Mouse (Mus musculus) midbrain, postnatal 0 days (tissue): Measurements from ENCODE around the gene Utp4. TPM values are rescaled to one million over a fixed set of nuclear protein-coding genes. Genes with fewer than 3 reads are reported as not detected.
A peak's percentile ranks its signal among the peaks of the same experiment; 100 is the strongest.
"Not testable (repeated sequence)": the region's sequence is repeated elsewhere in the genome, so short reads cannot be mapped to it uniquely, and the experiment has no call there.

Experiments used
- ATAC-seq: fragments of 200-750 bp; cut with Nextera tagmentation; 2 replicates; pipeline ENCODE4 v1.8.0; 2017; ENCODE audit warnings: moderate number of reproducible peaks, mild to moderate bottlenecking, moderate TSS enrichment, moderate library complexity; ENCODE audit not compliant: low FRiP score
- DNase-seq: peaks from one replicate; pipeline ENCODE4 v3.0.0-alpha.2; 2015; ENCODE audit warnings: low spot score
- H3K27ac ChIP-seq: fragments of 300-500 bp; sonication (generic); 2 replicates; pipeline ENCODE4 v1.5.1; 2014; ENCODE audit warnings: low read depth, mild to moderate bottlenecking, low read length, mixed read lengths
- H3K27me3 ChIP-seq: fragments of 300-500 bp; sonication (generic); 2 replicates; pipeline ENCODE4 v1.6.1; 2014; ENCODE audit warnings: low read length, control low read depth, mixed read lengths; ENCODE audit not compliant: insufficient read depth
- H3K36me3 ChIP-seq: fragments of 300-500 bp; sonication (generic); 2 replicates; pipeline ENCODE4 v1.6.1; 2014; ENCODE audit warnings: low read length, control low read depth, mixed read lengths; ENCODE audit not compliant: insufficient read depth
- H3K4me1 ChIP-seq: fragments of 300-500 bp; sonication (generic); 2 replicates; pipeline ENCODE4 v1.6.1; 2014; ENCODE audit warnings: mild to moderate bottlenecking, control low read depth, antibody characterized with exemption, low read length, mixed read lengths; ENCODE audit not compliant: insufficient read depth
- H3K4me2 ChIP-seq: fragments of 300-500 bp; sonication (generic); 2 replicates; pipeline ENCODE4 v1.6.1; 2014; ENCODE audit warnings: low read depth, mild to moderate bottlenecking, low read length, mixed read lengths; ENCODE audit not compliant: poor library complexity, severe bottlenecking
- H3K4me3 ChIP-seq: fragments of 300-500 bp; sonication (generic); 2 replicates; pipeline ENCODE4 v1.5.1; 2014; ENCODE audit warnings: low read depth, mild to moderate bottlenecking, low read length, moderate library complexity
- H3K9ac ChIP-seq: fragments of 300-500 bp; sonication (generic); replicated peaks from 2 replicates; pipeline ENCODE4 v1.6.1; 2014; ENCODE audit warnings: mild to moderate bottlenecking, low read length, moderate library complexity, mixed read lengths; ENCODE audit not compliant: poor library complexity, severe bottlenecking
- H3K9me3 ChIP-seq: fragments of 300-500 bp; sonication (generic); 2 replicates; pipeline ENCODE4 v1.6.1; 2016; ENCODE audit warnings: low read length, control low read depth
- CTCF ChIP-seq: IDR thresholded peaks from 2 replicates; pipeline ENCODE4 v1.5.1; 2016; ENCODE audit warnings: antibody characterized with exemption, mild to moderate bottlenecking
- WGBS: fragments of 180-500 bp; shearing (Covaris S2); extraction: QIAGEN DNeasy Blood & Tissue Kit; methylation state at CpG from one replicate; pipeline ENCODE4 v1.1.7; 2014; 5-methylcytosine and 5-hydroxymethylcytosine counted together
- polyA plus RNA-seq: library from polyadenylated mRNA; unstranded; fragments of >200 nt; fragmentation: Nextera tagmentation; extraction: Ambion mirVana; gene quantifications from 2 replicates; pipeline ENCODE4 v1.2.1, GENCODE M21; 2015
- total RNA-seq: library from RNA; depleted of rRNA; stranded (reverse); fragments of >200 nt; gene quantifications from 2 replicates; pipeline ENCODE4 v1.2.3, GENCODE M21; 2014

The Utp4 gene
- total and polyA plus RNA-seq, 2 experiments from 2014 or later = 23.7 to 28.0 TPM

DNA sequence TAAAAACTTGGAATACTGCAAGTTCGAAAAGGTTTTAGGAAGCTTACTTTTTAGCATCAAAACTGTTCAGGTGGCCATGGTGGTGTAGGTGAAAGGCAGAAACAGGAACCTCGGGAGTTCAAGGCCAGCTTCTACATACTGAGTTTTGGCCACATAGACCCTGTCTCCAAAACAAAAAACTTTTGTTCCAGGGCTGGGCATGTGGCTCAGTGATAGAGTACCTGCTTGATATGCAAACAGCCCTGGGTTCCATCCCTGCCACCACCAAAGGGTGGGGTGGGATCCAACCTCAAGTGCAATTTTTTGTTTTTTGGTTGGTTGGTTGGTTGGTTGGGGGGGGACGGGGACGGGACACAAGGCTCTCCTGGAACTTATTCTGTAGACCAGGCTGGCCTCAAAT lies 32.0 kb downstream of the Utp4 start:
- TF ChIP-seq CTCF = no peak
- Histone ChIP-seq H3K4me2 (no peak overlapping the region), H3K4me3 (no peak overlapping the region), H3K9ac (no peak overlapping the region), H3K27me3 (no peaks in the 10 kb centered on the region), H3K27ac (no peak overlapping the region), H3K9me3 (no peaks in the 10 kb centered on the region), H3K4me1 (no peaks in the 10 kb centered on the region), H3K36me3 (peaks cover 7% of the 10 kb centered on the region; the same call in 1 of the 2 replicates)
- DNase-seq = no peak
- WGBS = 92% methylated on average over 4 of the region's 4 CpGs
- no peak for ATAC-seq

DNA sequence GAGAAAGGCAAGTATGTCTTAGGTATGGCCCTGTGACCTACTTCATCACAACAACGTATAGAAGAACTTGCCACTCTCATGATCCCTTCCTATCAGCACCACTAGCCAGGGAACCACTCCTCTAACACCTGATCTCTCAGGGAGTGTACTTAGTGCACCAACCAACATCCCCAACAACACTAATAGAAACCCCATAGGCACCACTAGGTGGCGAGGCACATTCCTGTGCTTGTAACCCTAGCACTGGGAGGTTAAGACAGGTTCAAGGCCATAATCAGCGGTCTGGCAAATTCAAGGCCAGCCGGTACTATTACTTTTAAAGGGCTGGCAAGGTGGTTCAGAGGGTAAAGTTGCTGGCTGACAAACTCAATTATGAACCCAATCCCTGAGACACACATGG lies 33.8 kb downstream of the Utp4 start:
- Histone ChIP-seq H3K9ac (no peak overlapping the region), H3K27ac (no peak overlapping the region), H3K36me3 (peaks cover 7% of the 10 kb centered on the region; the same call in 1 of the 2 replicates), H3K4me3 (no peak overlapping the region), H3K4me2 (no peak overlapping the region), H3K9me3 (no peaks in the 10 kb centered on the region), H3K27me3 (no peaks in the 10 kb centered on the region), H3K4me1 (no peaks in the 10 kb centered on the region)
- WGBS = 55% methylated on average over 4 of the region's 4 CpGs
- ATAC-seq = no peak
- DNase-seq = no peak
- peak; percentile 52 for TF ChIP-seq CTCF

- not testable (repeated sequence) for ATAC-seq, H3K9me3 ChIP-seq, H3K9ac ChIP-seq, H3K36me3 ChIP-seq, H3K4me3 ChIP-seq, DNase-seq, H3K27ac ChIP-seq, H3K4me2 ChIP-seq, H3K27me3 ChIP-seq, H3K4me1 ChIP-seq
- WGBS = 92% methylated on average over 10 of the region's 11 CpGs
These were observed 34.7 kb downstream of the Utp4 start for GRCm38 (mm10) chr8:106928182-106928581.

- Histone ChIP-seq H3K27me3 (no peaks in the 10 kb centered on the region), H3K9me3 (no peaks in the 10 kb centered on the region), H3K36me3 (no peaks in the 10 kb centered on the region), H3K9ac (no peak overlapping the region), H3K4me2 (no peak overlapping the region), H3K27ac (no peak overlapping the region), H3K4me1 (no peaks in the 10 kb centered on the region), H3K4me3 (no peak overlapping the region)
- no peak for TF ChIP-seq CTCF
- ATAC-seq (no peak), DNase-seq (peak; percentile 11)
- WGBS = 60% methylated on average over 6 of the region's 6 CpGs
These were observed 35.9 kb downstream of the Utp4 start for GRCm38 (mm10) chr8:106929155-106929913.

GRCm38 (mm10) chr8:106929921-106930320 lies 36.5 kb downstream of the Utp4 start:
- Histone ChIP-seq H3K4me1 (no peaks in the 10 kb centered on the region), H3K27me3 (no peaks in the 10 kb centered on the region), H3K9me3 (no peaks in the 10 kb centered on the region), H3K4me2 (no peak overlapping the region), H3K36me3 (no peaks in the 10 kb centered on the region), H3K27ac (no peak overlapping the region), H3K9ac (no peak overlapping the region), H3K4me3 (no peak overlapping the region)
- ATAC-seq = no peak
- no peak for DNase-seq
- no peak for TF ChIP-seq CTCF
- 84% methylated on average over 5 of the region's 5 CpGs for WGBS

GRCm38 (mm10) chr8:106932376-106933065 lies 39.1 kb downstream of the Utp4 start:
- Histone ChIP-seq H3K27me3 (no peaks in the 10 kb centered on the region), H3K9ac (no peak overlapping the region), H3K9me3 (no peaks in the 10 kb centered on the region), H3K36me3 (no peaks in the 10 kb centered on the region), H3K4me2 (peak overlapping the region; percentile 38), H3K27ac (no peak overlapping the region), H3K4me1 (peaks cover 4% of the 10 kb centered on the region; the same call in 1 of the 2 replicates), H3K4me3 (peak overlapping the region; percentile 22; the same call in 1 of the 2 replicates)
- peak; percentile 46 for DNase-seq
- no peak for ATAC-seq
- TF ChIP-seq CTCF = peak; percentile 23; the same call in 1 of the 2 replicates
- WGBS = 15% methylated on average over 22 of the region's 22 CpGs
